Mouse (Mus musculus): ENCODE results near the gene Nipal4. TPM values are rescaled to one million over a fixed set of nuclear protein-coding genes. Genes with fewer than 3 reads are reported as not detected.

Gene Nipal4
- polyA plus RNA-seq, 1 experiment, result 8.4 TPM

DNA sequence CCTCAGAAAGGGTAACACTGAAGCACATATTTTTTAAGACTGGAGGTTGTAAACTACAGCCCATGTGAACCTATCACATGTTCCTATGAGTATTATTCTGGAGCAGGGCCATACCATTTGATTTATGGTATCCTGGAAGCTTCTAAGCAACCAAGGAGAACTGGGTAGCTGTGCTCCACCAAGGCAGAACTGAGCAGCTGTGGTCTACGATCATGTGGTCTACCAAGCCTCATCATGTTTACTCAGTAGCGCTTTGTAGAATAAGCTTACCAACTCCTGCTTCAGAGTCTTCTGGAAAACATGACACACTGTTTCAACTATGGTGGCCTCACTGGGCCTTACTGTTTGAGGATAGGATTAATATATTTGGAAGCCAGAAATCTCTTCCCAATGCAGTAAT lies 49.8 kb downstream of the Nipal4 start:
- H3K27ac ChIP-seq (ENCODE audit: insufficient read depth, low read length), result no peak overlapping the region
- no peak overlapping the region for H3K4me3 ChIP-seq (replicated peaks; ENCODE audit: insufficient read depth, low read depth, low read length)
- DNase-seq, result no peak
- 98% methylated on average over 2 of the region's 2 CpGs for WGBS
- no peak for TF ChIP-seq POLR2A (IDR thresholded peaks at IDR 0.05; ENCODE audit: borderline replicate concordance, insufficient read depth, low read length)
- peaks cover 6% of the 10 kb centered on the region for H3K4me1 ChIP-seq (ENCODE audit: control insufficient read depth, insufficient read depth, low read length)
- no peaks in the 10 kb centered on the region for H3K27me3 ChIP-seq (ENCODE audit: control insufficient read depth, insufficient read depth, low read length)

DNA sequence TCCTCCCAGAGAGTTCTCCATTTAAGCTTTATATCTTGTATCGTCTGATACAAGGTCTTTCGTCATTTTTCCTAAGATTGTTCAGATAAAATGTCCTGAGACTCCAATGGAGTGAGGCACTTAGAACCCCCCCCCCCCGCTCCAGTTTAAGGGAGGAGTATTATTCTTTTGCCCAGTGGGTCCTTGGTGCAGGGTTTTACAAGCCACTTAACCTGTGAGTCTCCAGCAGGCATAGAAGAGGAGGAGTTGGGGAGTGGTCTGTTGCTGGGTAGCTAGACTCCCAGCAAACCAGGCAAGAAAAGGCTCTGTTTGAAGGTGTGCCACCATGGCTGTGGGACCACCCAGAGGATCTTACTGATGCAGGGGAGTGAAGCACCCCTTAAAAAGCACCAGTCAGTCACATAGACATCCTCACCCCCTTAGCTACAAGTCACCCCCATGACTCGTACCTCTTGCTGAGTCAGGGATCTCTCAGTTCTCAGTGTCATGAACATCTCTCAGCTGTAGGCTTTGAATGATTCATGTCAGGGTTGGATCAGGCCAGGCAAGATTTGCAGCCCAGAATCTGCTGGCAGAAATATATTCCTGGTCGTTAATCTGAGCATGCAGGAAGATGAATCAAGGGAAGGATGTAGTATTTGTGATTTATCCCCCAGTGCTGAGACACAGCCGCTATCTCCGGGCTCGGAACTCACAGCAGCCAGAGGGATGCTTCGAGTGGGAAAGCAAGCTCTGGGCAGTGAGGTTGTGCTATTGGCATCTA lies 50.7 kb downstream of the Nipal4 start:
- 78% methylated on average over 9 of the region's 9 CpGs for WGBS
- no peak overlapping the region for H3K4me3 ChIP-seq (replicated peaks; ENCODE audit: insufficient read depth, low read depth, low read length)
- H3K27ac ChIP-seq (ENCODE audit: insufficient read depth, low read length), result no peak overlapping the region
- H3K4me1 ChIP-seq (ENCODE audit: control insufficient read depth, insufficient read depth, low read length), result peaks cover 10% of the 10 kb centered on the region
- H3K27me3 ChIP-seq (ENCODE audit: control insufficient read depth, insufficient read depth, low read length), result no peaks in the 10 kb centered on the region
- no peak for TF ChIP-seq POLR2A (IDR thresholded peaks at IDR 0.05; ENCODE audit: borderline replicate concordance, insufficient read depth, low read length)
- TF ChIP-seq CTCF (IDR thresholded peaks at IDR 0.05; ENCODE audit: borderline replicate concordance, insufficient read depth, low read depth, low read length), result no peak
- DNase-seq, result no peak

DNA sequence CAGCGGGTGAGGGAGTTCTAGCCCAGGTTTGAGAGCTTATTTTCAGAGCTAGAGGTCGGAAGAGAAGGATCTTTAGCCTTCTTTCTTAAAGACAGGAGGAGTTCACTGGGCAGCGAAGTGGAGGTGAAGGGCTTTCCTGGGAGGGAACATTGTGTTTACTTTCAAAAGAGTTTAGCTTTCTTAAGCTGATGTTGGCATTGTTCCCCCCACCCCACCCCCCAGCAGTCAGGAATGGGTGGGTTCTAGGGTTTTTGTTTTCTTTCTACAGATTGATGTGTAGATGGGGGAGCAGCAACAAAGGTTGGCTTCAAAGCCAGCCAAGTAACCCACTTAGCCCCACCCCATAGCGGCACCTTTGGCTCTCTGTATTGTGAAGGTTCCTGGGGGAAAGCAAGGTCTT lies 51.3 kb downstream of the Nipal4 start:
- Histone ChIP-seq H3K4me3 (replicated peaks; ENCODE audit: insufficient read depth, low read depth, low read length) (no peak overlapping the region), H3K27ac (ENCODE audit: insufficient read depth, low read length) (no peak overlapping the region), H3K4me1 (ENCODE audit: control insufficient read depth, insufficient read depth, low read length) (peaks cover 16% of the 10 kb centered on the region), H3K27me3 (ENCODE audit: control insufficient read depth, insufficient read depth, low read length) (no peaks in the 10 kb centered on the region)
- no peak for DNase-seq
- TF ChIP-seq CTCF (IDR thresholded peaks at IDR 0.05; ENCODE audit: borderline replicate concordance, insufficient read depth, low read depth, low read length) (no peak), POLR2A (IDR thresholded peaks at IDR 0.05; ENCODE audit: borderline replicate concordance, insufficient read depth, low read length) (no peak)
- WGBS, result 92% methylated on average over 4 of the region's 4 CpGs

DNA sequence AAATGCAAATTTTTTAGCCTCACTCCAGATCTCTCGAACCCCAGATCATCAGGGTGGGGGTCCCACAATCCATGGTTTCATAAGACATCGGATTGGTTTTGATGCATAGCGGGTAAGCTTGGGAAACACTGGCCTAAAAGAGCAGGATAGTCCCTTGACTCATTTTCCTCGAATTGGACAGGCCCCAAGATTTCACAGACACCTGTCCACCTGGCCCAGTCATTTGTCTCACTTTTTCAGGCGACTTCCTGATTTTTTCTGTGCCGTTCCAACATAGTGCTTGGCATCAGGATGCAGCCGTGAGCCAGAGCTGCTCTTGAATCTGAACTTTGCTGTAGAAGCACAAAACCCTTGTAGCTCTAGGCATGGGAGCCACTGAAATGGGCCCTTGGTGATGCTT lies 52.1 kb downstream of the Nipal4 start:
- no peaks in the 10 kb centered on the region for H3K27me3 ChIP-seq (ENCODE audit: control insufficient read depth, insufficient read depth, low read length)
- TF ChIP-seq CTCF (IDR thresholded peaks at IDR 0.05; ENCODE audit: borderline replicate concordance, insufficient read depth, low read depth, low read length) (no peak), POLR2A (IDR thresholded peaks at IDR 0.05; ENCODE audit: borderline replicate concordance, insufficient read depth, low read length) (no peak)
- H3K4me3 ChIP-seq (replicated peaks; ENCODE audit: insufficient read depth, low read depth, low read length), result no peak overlapping the region
- no peak overlapping the region for H3K27ac ChIP-seq (ENCODE audit: insufficient read depth, low read length)
- 38% methylated on average over 7 of the region's 7 CpGs for WGBS
- peaks cover 16% of the 10 kb centered on the region for H3K4me1 ChIP-seq (ENCODE audit: control insufficient read depth, insufficient read depth, low read length)
- peak; percentile 45 to 75 for DNase-seq

DNA sequence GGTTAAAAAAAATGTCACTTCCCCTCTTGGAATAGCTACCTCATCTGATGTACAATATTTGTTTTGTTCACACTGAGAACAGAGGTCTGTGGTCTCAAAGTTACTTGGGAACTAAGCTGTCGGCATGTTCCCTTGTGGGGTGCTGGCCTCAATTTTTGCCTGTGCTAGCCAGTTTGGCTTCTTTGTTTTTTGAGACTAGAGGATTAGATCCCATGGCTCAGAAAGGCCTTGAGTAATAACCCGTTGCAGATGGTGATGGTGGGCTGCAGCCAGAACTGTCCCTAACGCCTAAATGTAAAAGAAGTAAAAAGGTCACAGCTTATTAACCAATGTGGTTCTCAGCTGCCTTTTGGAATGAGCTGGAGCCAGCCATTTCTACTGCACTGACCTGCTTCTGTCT lies 53.1 kb downstream of the Nipal4 start:
- H3K27ac ChIP-seq (ENCODE audit: insufficient read depth, low read length), result no peak overlapping the region
- no peak for TF ChIP-seq POLR2A (IDR thresholded peaks at IDR 0.05; ENCODE audit: borderline replicate concordance, insufficient read depth, low read length)
- no peak for TF ChIP-seq CTCF (IDR thresholded peaks at IDR 0.05; ENCODE audit: borderline replicate concordance, insufficient read depth, low read depth, low read length)
- WGBS, result 52% methylated on average over 3 of the region's 3 CpGs
- DNase-seq, result no peak
- H3K4me3 ChIP-seq (replicated peaks; ENCODE audit: insufficient read depth, low read depth, low read length), result no peak overlapping the region
- no peaks in the 10 kb centered on the region for H3K27me3 ChIP-seq (ENCODE audit: control insufficient read depth, insufficient read depth, low read length)
- H3K4me1 ChIP-seq (ENCODE audit: control insufficient read depth, insufficient read depth, low read length), result peaks cover 16% of the 10 kb centered on the region

DNA sequence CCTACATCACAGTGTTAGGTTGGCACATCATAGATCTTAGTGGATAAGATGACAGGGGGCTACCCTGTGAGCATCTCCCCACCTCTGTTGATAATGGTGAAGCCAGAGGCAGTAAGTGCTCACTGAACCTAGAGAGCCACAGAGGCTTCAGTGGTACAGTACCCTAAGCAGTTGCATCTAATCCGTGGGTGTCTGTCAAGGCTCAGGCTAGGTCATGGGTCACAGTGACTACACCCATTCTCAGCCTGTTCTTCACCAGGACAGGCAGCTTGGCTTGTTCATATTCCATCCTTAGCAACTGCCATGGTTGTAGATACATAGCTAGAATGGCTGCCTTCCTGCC lies 55.4 kb downstream of the Nipal4 start:
- 58% methylated on average over 1 of the region's 1 CpGs for WGBS
- DNase-seq, result no peak
- Histone ChIP-seq H3K4me1 (ENCODE audit: control insufficient read depth, insufficient read depth, low read length) (peaks cover 16% of the 10 kb centered on the region), H3K27ac (ENCODE audit: insufficient read depth, low read length) (no peak overlapping the region), H3K4me3 (replicated peaks; ENCODE audit: insufficient read depth, low read depth, low read length) (no peak overlapping the region), H3K27me3 (ENCODE audit: control insufficient read depth, insufficient read depth, low read length) (no peaks in the 10 kb centered on the region)
- TF ChIP-seq CTCF (IDR thresholded peaks at IDR 0.05; ENCODE audit: borderline replicate concordance, insufficient read depth, low read depth, low read length) (no peak), POLR2A (IDR thresholded peaks at IDR 0.05; ENCODE audit: borderline replicate concordance, insufficient read depth, low read length) (no peak)

DNA sequence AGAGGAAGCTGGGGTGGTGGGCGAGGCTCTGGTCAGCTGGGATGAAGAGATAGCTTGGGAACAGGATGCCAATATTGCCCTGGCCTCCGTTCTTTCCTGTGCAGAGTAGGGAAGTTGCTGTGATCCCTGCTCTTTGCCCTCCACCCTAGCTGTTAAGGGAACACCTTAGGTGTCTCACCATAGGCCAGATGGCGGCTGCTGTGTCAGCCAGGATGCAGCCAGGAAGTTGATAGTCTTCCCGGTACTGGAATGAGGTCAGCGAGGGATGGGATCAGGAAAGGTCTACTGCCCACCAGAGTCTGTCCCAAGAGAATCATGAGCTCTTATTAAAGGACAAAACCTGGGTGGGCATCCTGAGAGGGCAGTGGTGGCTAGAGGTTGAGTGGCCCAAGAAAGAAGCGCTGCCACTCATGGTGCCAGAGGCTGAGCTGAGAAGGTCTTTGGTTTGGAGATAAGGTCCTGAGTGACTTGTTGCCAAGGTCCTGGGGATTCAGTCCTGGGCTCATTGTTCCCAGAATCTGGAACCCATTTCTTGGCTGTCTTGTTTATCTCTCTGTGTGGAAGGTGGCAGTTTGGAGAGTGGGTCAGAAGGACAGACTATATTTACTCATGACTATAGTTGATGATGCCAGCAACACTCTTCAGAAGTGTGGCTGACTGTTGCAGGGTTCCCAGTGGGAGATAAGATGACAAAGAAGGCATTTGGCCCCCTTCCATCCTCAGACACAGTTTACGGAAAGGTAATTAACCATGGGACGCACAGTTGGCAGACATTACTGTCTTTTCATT lies 56.0 kb downstream of the Nipal4 start:
- no peaks in the 10 kb centered on the region for H3K27me3 ChIP-seq (ENCODE audit: control insufficient read depth, insufficient read depth, low read length)
- H3K4me3 ChIP-seq (replicated peaks; ENCODE audit: insufficient read depth, low read depth, low read length), result no peak overlapping the region
- no peak overlapping the region for H3K27ac ChIP-seq (ENCODE audit: insufficient read depth, low read length)
- peaks cover 16% of the 10 kb centered on the region for H3K4me1 ChIP-seq (ENCODE audit: control insufficient read depth, insufficient read depth, low read length)
- TF ChIP-seq CTCF (IDR thresholded peaks at IDR 0.05; ENCODE audit: borderline replicate concordance, insufficient read depth, low read depth, low read length), result no peak
- no peak for TF ChIP-seq POLR2A (IDR thresholded peaks at IDR 0.05; ENCODE audit: borderline replicate concordance, insufficient read depth, low read length)
- WGBS, result 38% methylated on average over 8 of the region's 8 CpGs
- peak; percentile 39 to 65 for DNase-seq

DNA sequence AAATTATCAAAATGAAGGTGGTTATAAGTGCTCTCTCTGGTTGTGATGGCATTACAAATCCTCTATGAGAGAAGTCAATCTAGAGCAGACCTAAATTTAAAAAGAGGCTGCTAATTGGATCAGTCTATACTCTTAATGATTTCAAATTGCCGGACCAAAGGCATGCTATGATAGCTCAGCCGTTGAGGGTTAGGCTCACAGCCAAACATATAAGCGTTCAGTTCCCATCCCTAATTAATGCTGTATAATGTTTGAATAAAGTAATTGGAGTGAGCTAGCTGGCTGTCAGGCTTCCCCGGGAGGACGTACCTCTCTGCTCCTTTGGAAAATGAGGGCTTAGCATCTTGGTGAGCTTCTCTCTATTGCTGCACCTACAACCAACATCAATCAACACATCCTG lies 57.1 kb downstream of the Nipal4 start:
- Histone ChIP-seq H3K27ac (ENCODE audit: insufficient read depth, low read length) (no peak overlapping the region), H3K4me1 (ENCODE audit: control insufficient read depth, insufficient read depth, low read length) (peaks cover 10% of the 10 kb centered on the region), H3K27me3 (ENCODE audit: control insufficient read depth, insufficient read depth, low read length) (no peaks in the 10 kb centered on the region), H3K4me3 (replicated peaks; ENCODE audit: insufficient read depth, low read depth, low read length) (no peak overlapping the region)
- no peak for DNase-seq
- TF ChIP-seq POLR2A (IDR thresholded peaks at IDR 0.05; ENCODE audit: borderline replicate concordance, insufficient read depth, low read length) (no peak), CTCF (IDR thresholded peaks at IDR 0.05; ENCODE audit: borderline replicate concordance, insufficient read depth, low read depth, low read length) (no peak)
- WGBS, result 71% methylated on average over 5 of the region's 5 CpGs

Measured in cerebellum, adult 2 months (tissue).